Mouse (Mus musculus) thymus, adult 2 months (tissue): Measurements from ENCODE around the gene Gata5.

Source experiments
- CTCF ChIP-seq: fragments of 200-500 bp; IDR thresholded peaks from 2 replicates; pipeline ENCODE4 v1.5.1; 2012; ENCODE audit warnings: mild to moderate bottlenecking, control low read depth, low read length, moderate library complexity, borderline replicate concordance; ENCODE audit not compliant: control insufficient read depth, poor library complexity, insufficient read depth; ENCODE audit errors: extremely low read depth
- POLR2A ChIP-seq: fragments of 200-500 bp; IDR thresholded peaks from 2 replicates; pipeline ENCODE4 v1.6.1; 2012; ENCODE audit warnings: mild to moderate bottlenecking, low read length, control low read depth, moderate library complexity; ENCODE audit not compliant: control insufficient read depth, poor library complexity, insufficient read depth; ENCODE audit errors: extremely low read depth

- no peak for TF ChIP-seq CTCF
- TF ChIP-seq POLR2A = no peak
Measured at GRCm38 (mm10) chr2:180373256-180373655, 38.8 kb upstream of the Gata5 start.
